Mouse (Mus musculus): ENCODE measurements around the gene Plekha6.

- no peak for TF ChIP-seq POLR2A (IDR thresholded peaks at IDR 0.05; ENCODE audit: insufficient read length, low read depth)
- TF ChIP-seq USF1 (IDR thresholded peaks at IDR 0.05; ENCODE audit: low read depth): no peak
- TF ChIP-seq E2F4 (IDR thresholded peaks at IDR 0.05; ENCODE audit: insufficient read depth): no peak
- TF ChIP-seq TCF12 (IDR thresholded peaks at IDR 0.05; ENCODE audit: insufficient read depth, poor library complexity, severe bottlenecking): no peak
- no peak for TF ChIP-seq MYOD1 (IDR thresholded peaks at IDR 0.05; ENCODE audit: control insufficient read depth in 1 of 3, insufficient read length in 2 of 3, low read depth in 2 of 3)
- TF ChIP-seq SRF (IDR thresholded peaks at IDR 0.05; ENCODE audit: control insufficient read depth, insufficient read length, low read depth): no peak
- TF ChIP-seq TCF3 (IDR thresholded peaks at IDR 0.05; ENCODE audit: insufficient read length, low read depth): no peak
- TF ChIP-seq POLR2AphosphoS2 (IDR thresholded peaks at IDR 0.05; ENCODE audit: insufficient read length, low read depth): no peak
Observed at GRCm38 (mm10) chr1:133351762-133352161, 187.8 kb downstream of the Plekha6 start.

Data from myocyte (in vitro differentiated cells).